Mouse (Mus musculus): ENCODE data around the gene Lrrc36. TPM values are rescaled to one million over a fixed set of nuclear protein-coding genes. Genes with fewer than 3 reads are reported as not detected.

Gene Lrrc36
- polyA plus RNA-seq, 1 experiment from 2014 or later: 0.92 TPM

GRCm38 (mm10) chr8:105451903-105452603 lies 38.7 kb downstream of the Lrrc36 start:
- Histone ChIP-seq H3K27me3 (no peaks in the 10 kb centered on the region), H3K36me3 (no peaks in the 10 kb centered on the region), H3K9ac (no peak overlapping the region), H3K4me2 (no peak overlapping the region), H3K4me1 (replicated peaks) (peaks cover 13% of the 10 kb centered on the region), H3K9me3 (no peaks in the 10 kb centered on the region), H3K27ac (replicated peaks) (0 out of 2 replicates have a peak overlapping the region, but pooled peaks have one; percentile 34), H3K4me3 (no peak overlapping the region)
- 46% methylated on average over 15 of the region's 15 CpGs for WGBS
- ATAC-seq (ENCODE audit: low read depth): no peak

DNA sequence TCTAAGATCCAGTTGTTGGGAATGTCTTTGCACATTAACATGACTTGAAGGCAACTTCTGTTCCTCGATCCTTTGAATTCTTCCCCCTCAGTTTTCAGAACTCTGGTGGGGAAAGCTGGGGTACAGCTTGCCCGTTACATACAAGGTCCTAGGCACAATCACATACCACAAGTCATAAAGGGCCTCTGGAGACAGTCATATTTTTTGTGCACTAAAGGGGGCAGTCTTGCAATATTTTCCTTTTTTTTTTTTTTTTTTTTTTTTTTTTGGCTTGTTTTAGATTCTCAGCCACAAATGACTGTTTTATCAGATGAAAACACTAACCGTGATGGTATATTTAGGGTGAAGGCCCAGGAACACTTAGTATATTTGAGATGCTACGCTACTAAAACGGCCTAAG lies 39.9 kb downstream of the Lrrc36 start:
- H3K36me3 ChIP-seq: no peaks in the 10 kb centered on the region
- 79% methylated on average over 5 of the region's 5 CpGs for WGBS
- no peak overlapping the region for H3K4me2 ChIP-seq
- no peaks in the 10 kb centered on the region for H3K27me3 ChIP-seq
- no peak overlapping the region for H3K4me3 ChIP-seq
- H3K9ac ChIP-seq: no peak overlapping the region
- H3K27ac ChIP-seq (replicated peaks): no peak overlapping the region
- peaks cover 16% of the 10 kb centered on the region for H3K4me1 ChIP-seq (replicated peaks)
- ATAC-seq (ENCODE audit: low read depth): no peak
- H3K9me3 ChIP-seq: no peaks in the 10 kb centered on the region

DNA sequence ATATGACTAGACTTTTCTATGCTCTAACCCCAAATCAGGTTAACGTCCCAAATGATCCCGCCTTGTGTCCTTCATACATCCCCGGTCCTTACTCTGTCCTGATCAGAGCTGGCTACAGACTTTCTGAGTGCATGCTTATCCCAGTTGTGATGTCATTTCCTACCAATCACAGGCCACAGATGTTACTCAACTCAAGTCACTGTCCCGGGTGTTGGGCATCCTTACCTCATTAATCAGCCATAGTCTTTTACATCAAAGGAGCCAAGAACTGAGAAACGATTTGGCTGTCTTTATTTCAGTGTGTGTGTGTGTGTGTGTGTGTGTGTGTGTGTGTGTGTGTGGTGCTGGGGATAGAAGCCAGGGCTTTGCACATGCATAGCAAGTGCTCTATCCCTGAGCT lies 40.7 kb downstream of the Lrrc36 start:
- H3K4me1 ChIP-seq (replicated peaks): peaks cover 18% of the 10 kb centered on the region
- H3K9ac ChIP-seq: no peak overlapping the region
- H3K4me3 ChIP-seq: no peak overlapping the region
- H3K27ac ChIP-seq (replicated peaks): no peak overlapping the region
- no peak for ATAC-seq (ENCODE audit: low read depth)
- no peaks in the 10 kb centered on the region for H3K27me3 ChIP-seq
- no peak overlapping the region for H3K4me2 ChIP-seq
- no peaks in the 10 kb centered on the region for H3K36me3 ChIP-seq
- no peaks in the 10 kb centered on the region for H3K9me3 ChIP-seq
- WGBS: 58% methylated on average over 5 of the region's 5 CpGs

DNA sequence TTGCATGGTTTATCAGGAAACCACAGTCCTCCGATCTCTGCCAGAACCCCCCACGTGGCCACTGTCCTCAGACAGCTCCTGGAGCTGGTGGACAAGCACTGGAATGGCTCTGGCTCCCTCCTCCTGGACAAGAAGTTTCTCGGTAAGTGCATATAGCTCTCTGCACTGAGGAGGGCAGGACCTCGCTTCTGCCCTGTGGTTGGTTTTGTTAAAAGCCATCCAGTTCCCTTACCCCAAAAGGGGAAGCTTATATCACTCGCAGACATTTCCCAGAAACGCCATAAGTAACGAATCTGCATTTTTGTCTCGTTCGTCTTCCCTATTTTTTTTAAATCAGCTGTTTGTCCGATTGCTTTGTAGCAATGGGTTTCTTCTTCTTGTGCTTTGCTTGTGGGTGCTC lies 41.8 kb downstream of the Lrrc36 start:
- Histone ChIP-seq H3K36me3 (no peaks in the 10 kb centered on the region), H3K9me3 (no peaks in the 10 kb centered on the region), H3K4me1 (replicated peaks) (peaks cover 21% of the 10 kb centered on the region), H3K9ac (no peak overlapping the region), H3K4me3 (no peak overlapping the region), H3K27me3 (no peaks in the 10 kb centered on the region), H3K4me2 (no peak overlapping the region), H3K27ac (replicated peaks) (no peak overlapping the region)
- WGBS: 63% methylated on average over 10 of the region's 10 CpGs
- no peak for ATAC-seq (ENCODE audit: low read depth)

DNA sequence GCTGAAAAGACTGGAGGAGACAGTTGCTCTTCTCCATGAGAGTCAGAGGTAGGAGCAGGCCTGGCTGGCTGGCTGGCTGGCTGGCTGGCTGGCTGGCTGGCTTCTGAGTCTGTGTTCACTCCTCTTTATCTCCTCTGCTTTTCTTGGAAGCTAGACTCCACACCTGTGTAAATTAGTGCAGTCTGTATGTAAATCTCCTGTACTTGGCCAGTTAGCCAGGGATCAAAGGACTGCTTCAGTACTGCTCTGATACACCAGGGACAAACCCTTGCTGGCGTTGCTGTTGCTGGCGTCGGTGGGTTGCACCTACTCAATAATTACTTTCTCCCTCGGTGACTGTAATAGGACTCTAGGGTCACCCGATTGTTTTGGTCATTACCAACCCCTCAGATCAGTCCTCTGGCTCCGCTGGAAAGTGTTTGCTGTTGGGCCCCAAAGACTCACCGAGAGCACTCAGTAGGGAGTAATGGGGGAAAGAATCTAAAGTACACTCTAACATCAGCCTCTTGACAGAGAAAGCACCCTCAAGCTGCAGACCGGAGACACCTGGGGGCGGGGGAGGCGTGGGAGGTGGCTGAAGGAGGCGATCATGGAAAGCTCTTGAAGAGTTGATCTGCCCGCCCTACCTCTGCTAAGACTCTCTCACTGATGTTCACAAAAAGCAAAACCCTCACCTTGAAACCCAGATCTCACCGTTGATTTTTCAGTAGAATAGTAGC lies 47.9 kb downstream of the Lrrc36 start:
- no peak overlapping the region for H3K4me3 ChIP-seq

DNA sequence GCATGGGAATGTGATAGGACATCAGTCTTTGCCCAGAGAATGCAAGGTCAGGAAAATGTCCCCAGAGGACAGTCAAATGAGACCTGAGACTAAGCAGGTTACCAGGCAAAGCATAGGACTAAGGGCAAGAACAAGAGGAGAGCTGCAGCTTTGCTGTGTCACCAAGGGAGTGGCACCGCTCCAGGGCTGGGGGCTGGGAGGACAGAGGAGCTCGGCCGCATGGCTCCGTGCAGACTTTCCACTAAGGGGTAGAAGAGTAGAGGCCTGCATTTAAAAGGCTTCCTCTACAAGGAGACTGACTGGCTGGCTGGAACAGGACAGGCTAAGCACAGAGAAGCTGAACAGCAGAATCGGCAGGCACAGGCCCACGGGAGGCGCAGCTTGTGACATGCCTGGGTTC lies 51.2 kb downstream of the Lrrc36 start:
- H3K4me1 ChIP-seq (replicated peaks): peaks cover 55% of the 10 kb centered on the region
- H3K9me3 ChIP-seq: no peaks in the 10 kb centered on the region
- peaks cover 17% of the 10 kb centered on the region; the same call in 1 of the 2 replicates for H3K36me3 ChIP-seq
- no peak overlapping the region for H3K4me2 ChIP-seq
- H3K27me3 ChIP-seq: no peaks in the 10 kb centered on the region
- ATAC-seq (ENCODE audit: low read depth): no peak
- no peak overlapping the region for H3K9ac ChIP-seq
- H3K27ac ChIP-seq (replicated peaks): 0 out of 2 replicates have a peak overlapping the region, but pooled peaks have one; percentile 23
- WGBS: 62% methylated on average over 7 of the region's 7 CpGs
- H3K4me3 ChIP-seq: no peak overlapping the region

More for the DNA sequence above, 47.9 kb downstream of the Lrrc36 start:
- H3K27ac ChIP-seq (replicated peaks): no peak overlapping the region
- WGBS: 59% methylated on average over 13 of the region's 13 CpGs
- H3K36me3 ChIP-seq: 0 out of 2 replicates have a peak, but pooled peaks cover 4% of the 10 kb centered on the region
- H3K9me3 ChIP-seq: no peaks in the 10 kb centered on the region
- no peak for ATAC-seq (ENCODE audit: low read depth)
- no peaks in the 10 kb centered on the region for H3K27me3 ChIP-seq
- H3K4me1 ChIP-seq (replicated peaks): peaks cover 33% of the 10 kb centered on the region
- no peak overlapping the region for H3K9ac ChIP-seq
- H3K4me2 ChIP-seq: no peak overlapping the region

GRCm38 (mm10) chr8:105466246-105466645 lies 52.9 kb downstream of the Lrrc36 start:
- Histone ChIP-seq H3K9me3 (no peaks in the 10 kb centered on the region), H3K27me3 (no peaks in the 10 kb centered on the region), H3K4me3 (no peak overlapping the region), H3K9ac (no peak overlapping the region), H3K4me2 (no peak overlapping the region), H3K27ac (replicated peaks) (peak overlapping the region; percentile 67), H3K36me3 (peaks cover 17% of the 10 kb centered on the region; the same call in 1 of the 2 replicates), H3K4me1 (replicated peaks) (peaks cover 70% of the 10 kb centered on the region)
- 87% methylated on average over 6 of the region's 6 CpGs for WGBS
- ATAC-seq (ENCODE audit: low read depth): no peak

DNA sequence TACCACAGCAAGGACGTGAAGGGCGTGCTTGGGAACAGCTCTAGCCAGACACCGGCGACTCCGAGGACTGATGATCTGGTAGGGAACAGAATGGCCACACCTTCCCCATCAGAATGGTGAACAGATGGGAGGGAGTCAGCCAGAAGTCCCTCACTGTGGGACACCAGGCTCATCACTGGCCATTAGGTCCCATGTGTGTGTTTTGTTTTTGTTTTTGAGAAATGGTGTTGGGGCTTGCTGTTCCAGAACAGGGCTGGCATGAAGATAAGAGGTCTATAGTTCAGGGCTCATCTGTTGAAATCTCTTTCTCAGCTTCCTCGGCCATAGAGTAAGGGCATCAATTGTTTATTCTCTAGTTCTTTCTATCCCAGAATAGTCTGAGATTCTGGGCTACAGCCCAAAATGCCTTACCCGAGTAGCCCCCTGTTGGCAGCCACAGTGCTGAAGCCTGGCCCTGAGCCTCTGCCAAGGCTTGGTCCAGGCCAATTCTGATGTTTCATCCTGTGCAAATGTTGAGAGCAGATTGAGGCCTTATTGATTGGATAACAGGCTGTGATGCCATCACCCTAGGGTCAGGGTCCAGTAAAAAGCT lies 53.4 kb downstream of the Lrrc36 start:
- no peak overlapping the region for H3K9ac ChIP-seq
- H3K9me3 ChIP-seq: no peaks in the 10 kb centered on the region
- H3K27me3 ChIP-seq: no peaks in the 10 kb centered on the region
- H3K4me1 ChIP-seq (replicated peaks): peaks cover 75% of the 10 kb centered on the region
- peaks cover 17% of the 10 kb centered on the region; the same call in 1 of the 2 replicates for H3K36me3 ChIP-seq
- peak overlapping the region; percentile 67 for H3K27ac ChIP-seq (replicated peaks)
- H3K4me3 ChIP-seq: no peak overlapping the region
- 70% methylated on average over 7 of the region's 7 CpGs for WGBS
- H3K4me2 ChIP-seq: no peak overlapping the region
- no peak for ATAC-seq (ENCODE audit: low read depth)

- peaks cover 81% of the 10 kb centered on the region for H3K4me1 ChIP-seq (replicated peaks)
- 89% methylated on average over 10 of the region's 10 CpGs for WGBS
- H3K9me3 ChIP-seq: no peaks in the 10 kb centered on the region
- ATAC-seq (ENCODE audit: low read depth): no peak
- no peak overlapping the region for H3K4me2 ChIP-seq
- H3K27ac ChIP-seq (replicated peaks): peak overlapping the region; percentile 67
- no peak overlapping the region for H3K9ac ChIP-seq
- H3K27me3 ChIP-seq: 0 out of 2 replicates have a peak, but pooled peaks cover 1% of the 10 kb centered on the region
- peaks cover 17% of the 10 kb centered on the region; the same call in 1 of the 2 replicates for H3K36me3 ChIP-seq
- no peak overlapping the region for H3K4me3 ChIP-seq
These were observed 54.1 kb downstream of the Lrrc36 start for GRCm38 (mm10) chr8:105467396-105467985.

DNA sequence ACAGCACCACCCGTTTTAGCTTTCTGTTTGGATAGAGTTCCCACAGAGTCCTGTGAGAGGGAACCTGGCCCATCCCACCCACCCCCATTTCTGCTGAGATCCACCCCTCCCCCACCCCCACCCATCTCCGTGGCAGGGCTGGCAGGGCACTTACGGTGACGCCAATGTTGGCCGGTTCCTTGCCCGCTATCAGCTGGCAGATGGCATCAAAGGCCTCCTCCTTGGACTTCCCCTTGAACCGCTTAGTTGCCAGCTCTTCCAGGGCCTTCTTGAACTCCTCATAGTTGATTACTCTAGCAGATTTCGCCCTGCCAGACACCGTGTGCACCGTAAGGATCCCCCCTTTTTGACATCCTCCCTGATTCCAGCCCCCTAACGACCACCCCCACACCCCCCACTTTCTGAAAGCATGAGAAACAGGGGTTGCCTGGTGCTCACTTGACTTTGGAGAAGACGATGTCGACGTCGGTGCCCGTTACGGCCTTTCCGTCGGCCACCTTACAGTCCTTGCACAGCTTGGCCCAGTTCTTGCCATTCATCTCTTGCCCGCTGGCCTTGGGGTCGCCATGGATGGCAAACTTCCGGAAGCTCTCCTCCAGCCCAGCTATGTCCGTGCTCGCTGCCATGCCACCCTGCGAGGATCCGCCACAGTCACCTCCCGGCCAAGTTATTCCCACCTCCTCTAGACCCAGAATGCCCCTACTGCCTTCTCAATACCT lies 54.8 kb downstream of the Lrrc36 start:
- H3K4me2 ChIP-seq: 0 out of 2 replicates have a peak overlapping the region, but pooled peaks have one; percentile 61
- H3K9me3 ChIP-seq: no peaks in the 10 kb centered on the region
- 90% methylated on average over 27 of the region's 27 CpGs for WGBS
- no peak overlapping the region for H3K9ac ChIP-seq
- H3K4me3 ChIP-seq: no peak overlapping the region
- H3K27ac ChIP-seq (replicated peaks): peak overlapping the region; percentile 86
- 0 out of 2 replicates have a peak, but pooled peaks cover 7% of the 10 kb centered on the region for H3K27me3 ChIP-seq
- no peak for ATAC-seq (ENCODE audit: low read depth)
- peaks cover 17% of the 10 kb centered on the region; the same call in 1 of the 2 replicates for H3K36me3 ChIP-seq
- peaks cover 85% of the 10 kb centered on the region for H3K4me1 ChIP-seq (replicated peaks)

- WGBS: 15% methylated on average over 6 of the region's 6 CpGs
- H3K4me3 ChIP-seq: peak overlapping the region; percentile 39
- peaks cover 17% of the 10 kb centered on the region; the same call in 1 of the 2 replicates for H3K36me3 ChIP-seq
- H3K9me3 ChIP-seq: no peaks in the 10 kb centered on the region
- peaks cover 85% of the 10 kb centered on the region for H3K4me1 ChIP-seq (replicated peaks)
- H3K4me2 ChIP-seq: peak overlapping the region; percentile 61
- 0 out of 2 replicates have a peak, but pooled peaks cover 15% of the 10 kb centered on the region for H3K27me3 ChIP-seq
- peak overlapping the region; percentile 67 for H3K9ac ChIP-seq
- H3K27ac ChIP-seq (replicated peaks): peak overlapping the region; percentile 86
- peak; percentile 36 for ATAC-seq (ENCODE audit: low read depth)
These were observed 55.8 kb downstream of the Lrrc36 start for GRCm38 (mm10) chr8:105469041-105469695.
